Mouse (Mus musculus): ENCODE measurements at regions not wholly inside any gene's neighbourhood (a gene's known extent, or its start where the extent isn't known, plus 50 kb on each side); places are given as distances from the start of the nearest gene placed in this dataset.

DNA sequence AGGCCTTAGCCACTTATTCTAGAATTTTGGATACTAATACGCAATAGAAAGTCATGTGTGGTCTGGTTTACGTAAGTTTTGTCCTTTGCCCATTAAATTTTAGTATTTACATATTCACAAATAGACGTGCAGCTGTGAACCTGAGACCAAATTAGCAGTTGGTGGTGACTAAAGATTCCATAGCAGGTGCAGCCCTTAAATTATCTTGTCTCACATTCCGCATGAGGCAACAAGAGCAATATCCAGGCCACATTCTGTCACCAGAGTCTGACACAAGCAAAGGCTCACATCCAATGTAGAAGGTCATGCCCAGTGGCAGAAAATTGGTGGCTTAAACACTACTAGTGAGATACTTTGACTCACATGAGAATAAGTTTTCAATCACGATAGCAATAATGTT, 473.0 kb downstream of the Nyap2 start:
- TF ChIP-seq CTCF (IDR thresholded peaks at IDR 0.05; ENCODE audit: low read depth) = no peak
- TF ChIP-seq EP300 (IDR thresholded peaks at IDR 0.05; ENCODE audit: low read depth) = no peak
